In the genomic region with DNA sequence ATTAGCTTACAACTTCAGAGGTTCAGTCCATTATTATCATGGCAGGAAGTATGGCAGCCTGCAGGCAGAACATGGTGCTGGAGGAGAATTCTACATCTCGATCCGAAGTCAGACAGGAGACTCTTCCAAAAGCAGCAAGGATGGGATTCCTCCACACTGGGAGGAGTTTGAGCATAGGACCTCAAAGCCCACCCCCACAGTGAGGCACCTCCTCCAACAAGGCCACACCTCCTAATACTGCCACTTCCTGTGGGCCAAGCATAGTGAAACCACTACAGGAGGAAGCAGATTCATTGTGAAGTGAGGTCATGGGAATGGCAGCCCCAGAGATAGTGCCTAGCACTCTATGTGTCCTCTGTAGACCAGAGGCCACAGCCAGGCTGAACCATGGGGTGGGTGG, we compare ENCODE assay signal across 24 mouse cellular contexts. TPM values are rescaled to one million over a fixed set of nuclear protein-coding genes. Genes with fewer than 3 reads are reported as not detected.
DNase-seq lines count a peak whose midpoint lies in the region; ATAC-seq and TF ChIP-seq lines count a peak whose summit lies in the region.
"Had no signal": no experiment of that assay in that cellular context is flagged by ENCODE, and none has a peak within 500 bp of the region (broad histone marks: within the 10 kb centered on the region; RNA-seq: fewer than 3 reads in every experiment).

No protein-coding gene starts in this region.

- H3K9me3 ChIP-seq in intestine, postnatal 0 days (ENCODE audit: control insufficient read depth): no peaks in the 10 kb centered on the region
- H3K9me3 ChIP-seq in intestine, embryonic 15.5 days: no peaks in the 10 kb centered on the region
- peaks cover 5% of the 10 kb centered on the region for H3K9me3 ChIP-seq in CH12.LX (replicated peaks; ENCODE audit: low read length)
- H3K9me3 ChIP-seq in hindbrain, embryonic 12.5 days (replicated peaks): no peaks in the 10 kb centered on the region
- H3K9me3 ChIP-seq: forebrain, embryonic 13.5 days; heart, embryonic 10.5 days; heart, embryonic 15.5 days had no signal

- H3K27me3 ChIP-seq in intestine, postnatal 0 days (replicated peaks; ENCODE audit: control insufficient read depth, insufficient read depth, low read length): no peaks in the 10 kb centered on the region
- H3K27me3 ChIP-seq in intestine, embryonic 15.5 days (replicated peaks): no peaks in the 10 kb centered on the region
- peaks cover under 1% of the 10 kb centered on the region for H3K27me3 ChIP-seq in CH12.LX (replicated peaks)
- H3K27me3 ChIP-seq in hindbrain, embryonic 12.5 days: no peaks in the 10 kb centered on the region
- H3K27me3 ChIP-seq: forebrain, embryonic 13.5 days; heart, embryonic 15.5 days; Patski had no signal

- WGBS in intestine, postnatal 0 days: 94% methylated on average over 2 of the region's 2 CpGs
- WGBS in intestine, embryonic 15.5 days: 82% methylated on average over 2 of the region's 2 CpGs
- WGBS in hindbrain, embryonic 12.5 days: 91% methylated on average over 2 of the region's 2 CpGs

- TF ChIP-seq POLR2A in CH12.LX (IDR thresholded peaks at IDR 0.05; ENCODE audit: low read depth, low read length): no peak

- 0 out of 2 replicates have a peak, but pooled peaks have one; percentile 31 for ATAC-seq in intestine, postnatal 0 days
- ATAC-seq in intestine, embryonic 15.5 days: no peak
- peak; percentile 46 for ATAC-seq in granulocyte monocyte progenitor cell, adult 5-6 weeks (replicated peaks; ENCODE audit: poor library complexity, severe bottlenecking)
- no peak for ATAC-seq in hindbrain, embryonic 12.5 days (ENCODE audit: low FRiP score)
- ATAC-seq: CD4-positive, CD25-positive, alpha-beta regulatory T cell, adult 4 months; forebrain, embryonic 13.5 days; forebrain, postnatal 0 days; Patski had no signal

- in situ Hi-C loops in CH12.LX (cut with MboI; ENCODE audit: low pct_ligation_motif_present, low pct_unique_long_range_greater_than_20kb, low sequenced_read_pairs): no loop called here

- TF ChIP-seq EP300 in CH12.LX (IDR thresholded peaks at IDR 0.05; ENCODE audit: low read length): no peak

- no peak for TF ChIP-seq CTCF in intestine, postnatal 0 days (IDR thresholded peaks at IDR 0.05; ENCODE audit: low read depth)
- no peak for TF ChIP-seq CTCF in CH12.LX (conservative IDR thresholded peaks at IDR 0.05 in 1 of 2, IDR thresholded peaks at IDR 0.05 in 1 of 2; ENCODE audit: low read depth in 2 of 2, low read length in 2 of 2)

- H3K4me1 ChIP-seq in intestine, postnatal 0 days (replicated peaks; ENCODE audit: control insufficient read depth, insufficient read depth, low read length): no peaks in the 10 kb centered on the region
- H3K4me1 ChIP-seq in intestine, embryonic 15.5 days (replicated peaks): no peaks in the 10 kb centered on the region
- peaks cover 7% of the 10 kb centered on the region in 2 experiments for H3K4me1 ChIP-seq in CH12.LX (ENCODE audit: control insufficient read depth in 1 of 2, insufficient read depth in 2 of 2)
- H3K4me1 ChIP-seq in hindbrain, embryonic 12.5 days: peaks cover 13% of the 10 kb centered on the region
- H3K4me1 ChIP-seq: heart, embryonic 15.5 days had no signal

- H3K79me2 ChIP-seq in CH12.LX (replicated peaks; ENCODE audit: control insufficient read depth, extremely low read depth, insufficient read depth, poor library complexity, severe bottlenecking): no peaks in the 10 kb centered on the region

- H3K27ac ChIP-seq in intestine, postnatal 0 days (ENCODE audit: low read depth, low read length): no peak overlapping the region
- no peak overlapping the region for H3K27ac ChIP-seq in intestine, embryonic 15.5 days
- H3K27ac ChIP-seq in CH12.LX (ENCODE audit: insufficient read depth, low read depth): no peak overlapping the region
- no peak overlapping the region for H3K27ac ChIP-seq in hindbrain, embryonic 12.5 days
- H3K27ac ChIP-seq: embryonic facial prominence, embryonic 10.5 days; forebrain, embryonic 13.5 days; heart, embryonic 10.5 days; heart, embryonic 15.5 days; hindbrain, embryonic 14.5 days had no signal

- H3K36me3 ChIP-seq in intestine, postnatal 0 days (ENCODE audit: control insufficient read depth, insufficient read depth): no peaks in the 10 kb centered on the region
- H3K36me3 ChIP-seq in intestine, embryonic 15.5 days: no peaks in the 10 kb centered on the region
- H3K36me3 ChIP-seq in CH12.LX (replicated peaks in 1 of 2; ENCODE audit: control insufficient read depth in 1 of 2, insufficient read depth in 1 of 2, low read length in 1 of 2): no peaks in the 10 kb centered on the region
- H3K36me3 ChIP-seq in hindbrain, embryonic 12.5 days: no peaks in the 10 kb centered on the region
- H3K36me3 ChIP-seq: embryonic facial prominence, embryonic 10.5 days; heart, embryonic 10.5 days; heart, embryonic 15.5 days had no signal

- no peak overlapping the region for H3K4me3 ChIP-seq in intestine, postnatal 0 days (ENCODE audit: low read depth, low read length)
- H3K4me3 ChIP-seq in intestine, embryonic 15.5 days (replicated peaks): no peak overlapping the region
- no peak overlapping the region for H3K4me3 ChIP-seq in CH12.LX (replicated peaks in 1 of 3; ENCODE audit: low read depth in 2 of 3, low read length in 2 of 3, poor library complexity in 1 of 3)
- no peak overlapping the region for H3K4me3 ChIP-seq in hindbrain, embryonic 12.5 days
- H3K4me3 ChIP-seq: embryonic facial prominence, embryonic 10.5 days; forebrain, embryonic 13.5 days; heart, embryonic 10.5 days; heart, embryonic 15.5 days had no signal

- DNase-seq in 3134 (ENCODE audit: extremely low read depth, insufficient read length, low spot score) (peak; percentile 35), CH12.LX (ENCODE audit: extremely low read depth) (peak; percentile 39)
- DNase-seq in ovary, postnatal 14 days (ENCODE audit: low spot score): no peak
- DNase-seq in frontal cortex, postnatal 25 days (ENCODE audit: low spot score in 2 of 2): no peak
- DNase-seq: adrenal gland, postnatal 10 days; B cell, adult 2 months; cerebellum, adult 11-12 months; cerebellum, adult 9-11 months; forebrain, postnatal 0 days; gastrocnemius, postnatal 36 days; heart, adult 18-20 months; heart, postnatal 14 days; kidney, adult 11 months had no signal

- H3K9ac ChIP-seq in intestine, postnatal 0 days (ENCODE audit: low read depth, low read length): no peak overlapping the region
- H3K9ac ChIP-seq in intestine, embryonic 15.5 days: no peak overlapping the region
- H3K9ac ChIP-seq in CH12.LX (ENCODE audit: insufficient read depth, low read depth): no peak overlapping the region
- no peak overlapping the region for H3K9ac ChIP-seq in hindbrain, embryonic 12.5 days
- H3K9ac ChIP-seq: forebrain, embryonic 13.5 days; forebrain, postnatal 0 days; heart, embryonic 15.5 days; hindbrain, embryonic 14.5 days had no signal

- no peak overlapping the region for H3K4me2 ChIP-seq in intestine, postnatal 0 days (replicated peaks; ENCODE audit: low read depth)
- no peak overlapping the region for H3K4me2 ChIP-seq in intestine, embryonic 15.5 days (replicated peaks)
- H3K4me2 ChIP-seq in CH12.LX (ENCODE audit: insufficient read depth, low read depth, poor library complexity, severe bottlenecking): no peak overlapping the region
- no peak overlapping the region for H3K4me2 ChIP-seq in hindbrain, embryonic 12.5 days (replicated peaks)
- H3K4me2 ChIP-seq: forebrain, embryonic 13.5 days; heart, embryonic 15.5 days; hindbrain, embryonic 14.5 days had no signal

- TF ChIP-seq RAD21 in CH12.LX (IDR thresholded peaks at IDR 0.05; ENCODE audit: low read depth, low read length): no peak

- dilution Hi-C loops in CH12.LX (cut with MboI; ENCODE audit: extremely low pct_ligation_motif_present, extremely low pct_unique_long_range_greater_than_20kb, low sequenced_read_pairs): no loop called here

TF ChIP-seq in CH12.LX, 34 proteins besides CTCF, POLR2A, EP300 and RAD21:
- TF ChIP-seq TCF12 (IDR thresholded peaks at IDR 0.05; ENCODE audit: low read depth, low read length) (no peak), MAX (IDR thresholded peaks at IDR 0.05; ENCODE audit: low read length) (no peak), IRF4 (IDR thresholded peaks at IDR 0.05; ENCODE audit: low read depth, low read length) (no peak), POLR2AphosphoS2 (IDR thresholded peaks at IDR 0.05; ENCODE audit: low read depth, low read length) (no peak), ETS1 (conservative IDR thresholded peaks at IDR 0.05; ENCODE audit: low read depth, low read length) (no peak), TBP (conservative IDR thresholded peaks at IDR 0.05; ENCODE audit: low read depth, low read length) (no peak), E2F4 (IDR thresholded peaks at IDR 0.05; ENCODE audit: insufficient replicate concordance, low read depth, low read length) (no peak), UBTF (IDR thresholded peaks at IDR 0.05; ENCODE audit: low read depth, low read length) (no peak), MXI1 (IDR thresholded peaks at IDR 0.05; ENCODE audit: low read depth, low read length) (no peak), CHD2 (IDR thresholded peaks at IDR 0.05; ENCODE audit: low read length) (no peak), SMC3 (IDR thresholded peaks at IDR 0.05; ENCODE audit: low read depth, low read length) (no peak), MEF2A (IDR thresholded peaks at IDR 0.05; ENCODE audit: borderline replicate concordance, low read depth, low read length) (no peak), NELFE (IDR thresholded peaks at IDR 0.05; ENCODE audit: low read depth, low read length) (no peak), MYC (IDR thresholded peaks at IDR 0.05; ENCODE audit: low read depth, low read length) (no peak)

RNA-seq across cellular contexts. Expression of a gene that starts 48.5 kb away (rescaled TPM):
- polyA plus RNA-seq in intestine, postnatal 0 days (2015; fragmentation: Nextera tagmentation; extraction: Ambion mirVana): 8.1 and 10.9 TPM in 2 replicates
- 17.7 and 20.8 TPM in 2 replicates for polyA plus RNA-seq in intestine, embryonic 15.5 days (2015; fragmentation: Nextera tagmentation; extraction: Ambion mirVana)
- total RNA-seq in CH12.LX (2012; rRNA removed): 8.0 and 16.4 TPM in 2 replicates
- total RNA-seq in CH12.LX (2014; rRNA removed): 13.1 and 13.7 TPM in 2 replicates
- polyA plus RNA-seq in CH12.LX (2012; ENCODE audit: insufficient read length, low read depth): 6.9 and 7.4 TPM in 2 replicates
- 12.4 and 15.5 TPM in 2 replicates for total RNA-seq in granulocyte monocyte progenitor cell, adult 5-6 weeks (2014; fragmentation: Nextera tagmentation)
- 21.4 and 22.5 TPM in 2 replicates for total RNA-seq in granulocyte monocyte progenitor cell, adult 5-6 weeks (2017)
- 26.9 and 27.2 TPM in 2 replicates for polyA plus RNA-seq in hindbrain, embryonic 12.5 days (2016; fragmentation: Nextera tagmentation; extraction: Ambion mirVana)

Comparison
In these comparisons a context has a peak if more than half of its experiments do, and no peak if none do; other contexts are left out.
1. ATAC-seq: peak in intestine, postnatal 0 days (single experiment) and granulocyte monocyte progenitor cell, adult 5-6 weeks (single experiment); none in intestine, embryonic 15.5 days (single experiment) and hindbrain, embryonic 12.5 days (single experiment).
2. DNase-seq: peak in 3134 (single experiment) and CH12.LX (single experiment); none in ovary, postnatal 14 days (single experiment) and frontal cortex, postnatal 25 days (0 of 2).